Mouse (Mus musculus) right cerebral cortex, adult 18-20 months (tissue): Measurements from ENCODE around the gene Fam83b.

Experiments used
- DNase-seq: peaks from one replicate; pipeline ENCODE4 v3.0.0; 2022; ENCODE audit warnings: mixed read lengths

Fam83b gene

DNA sequence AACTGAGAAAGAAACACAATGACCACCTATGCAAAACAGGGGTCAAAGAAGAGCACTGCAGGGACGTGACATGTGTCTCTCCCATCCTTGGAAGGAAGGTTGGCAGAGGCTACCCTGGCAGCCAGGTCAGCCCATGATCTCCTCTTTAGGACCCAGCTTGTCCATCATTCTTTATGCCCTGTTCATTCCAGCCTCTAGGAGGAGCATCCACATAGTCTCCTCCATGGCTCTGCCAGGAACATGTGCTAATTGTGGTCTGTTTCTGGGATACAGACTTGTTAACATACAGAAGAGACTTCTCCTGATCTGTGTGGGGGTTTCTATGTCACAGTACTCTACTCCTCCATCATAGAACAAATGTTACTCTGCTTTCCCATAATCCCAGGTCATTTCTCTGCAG, 48.3 kb downstream of the Fam83b start:
- DNase-seq: no peak

DNA sequence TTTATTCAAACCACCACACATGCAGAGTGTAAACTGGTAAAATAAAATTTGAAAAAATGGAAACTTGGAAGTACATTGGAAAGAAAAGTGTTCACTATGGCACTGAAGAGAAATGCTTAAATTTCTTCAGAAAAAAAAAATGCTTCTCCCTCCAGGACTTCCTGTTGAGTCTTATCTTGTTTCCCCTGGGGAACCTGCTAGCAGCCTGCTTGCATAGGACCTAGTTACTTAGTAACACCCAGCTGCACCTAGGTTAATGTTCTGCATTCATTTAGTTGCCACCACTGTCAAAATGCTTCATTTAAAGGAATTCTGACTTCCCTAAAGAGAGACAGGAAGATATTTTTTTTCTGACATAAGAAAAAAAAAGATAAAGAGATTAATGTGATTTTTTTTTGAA, 61.3 kb downstream of the Fam83b start:
- DNase-seq: no peak

DNA sequence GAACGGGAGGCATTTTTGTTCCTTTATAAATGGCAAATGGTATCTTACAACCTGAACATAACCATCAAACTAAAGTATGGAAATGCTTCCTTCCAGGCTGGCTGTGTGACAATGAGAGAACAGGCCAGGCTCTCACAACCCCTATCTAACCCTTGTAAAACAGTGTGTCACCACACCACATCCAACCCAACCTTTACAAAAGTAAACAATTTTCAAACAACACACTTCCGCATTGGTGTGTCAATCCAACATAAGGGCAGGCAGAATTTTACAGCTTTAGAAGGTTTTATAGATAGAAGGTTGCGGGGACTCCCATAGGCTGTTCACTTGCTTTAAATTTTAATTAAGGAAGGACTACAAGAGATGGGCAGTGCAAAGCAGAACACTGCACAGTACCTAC, 77.2 kb downstream of the Fam83b start:
- no peak for DNase-seq

DNA sequence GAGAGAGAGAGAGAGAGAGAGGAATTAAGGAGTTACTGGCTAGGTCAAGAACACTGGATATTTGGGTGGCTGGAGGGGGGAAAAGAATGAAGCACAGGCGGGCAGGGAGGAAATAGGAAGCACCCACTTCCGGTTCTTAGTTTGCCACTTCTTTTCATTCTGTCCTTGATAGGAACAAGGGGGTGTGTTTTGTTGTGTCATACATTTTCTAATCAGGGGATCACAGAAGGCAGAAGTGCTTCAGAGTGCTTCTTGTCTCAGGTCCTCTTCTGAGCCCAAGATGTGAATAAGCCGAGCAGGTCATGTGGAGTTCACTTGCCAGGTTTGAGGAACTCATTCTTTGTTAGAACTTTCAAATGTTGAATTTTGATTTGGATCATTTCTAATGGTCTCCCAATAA, 86.8 kb downstream of the Fam83b start:
- DNase-seq: no peak

DNA sequence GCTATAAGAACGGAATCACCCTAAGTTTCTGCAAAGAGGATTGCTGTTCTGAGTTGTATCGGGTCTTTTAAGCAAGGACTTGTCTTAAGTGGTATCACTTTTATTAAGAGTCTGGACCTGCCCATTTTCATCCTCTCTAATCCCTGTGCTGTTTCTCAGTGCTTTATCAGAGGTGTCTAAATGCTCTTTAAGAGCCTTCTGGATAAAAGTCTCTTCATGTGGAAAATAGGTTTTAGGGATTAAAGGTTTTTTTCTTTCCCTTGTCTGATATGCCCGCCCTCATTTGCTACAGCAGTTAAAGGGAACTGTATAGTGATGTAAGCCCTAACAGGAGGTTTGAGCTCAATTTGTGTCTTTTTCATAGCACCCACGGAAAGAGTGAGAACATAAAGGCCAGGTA, 97.4 kb downstream of the Fam83b start:
- DNase-seq: no peak

DNA sequence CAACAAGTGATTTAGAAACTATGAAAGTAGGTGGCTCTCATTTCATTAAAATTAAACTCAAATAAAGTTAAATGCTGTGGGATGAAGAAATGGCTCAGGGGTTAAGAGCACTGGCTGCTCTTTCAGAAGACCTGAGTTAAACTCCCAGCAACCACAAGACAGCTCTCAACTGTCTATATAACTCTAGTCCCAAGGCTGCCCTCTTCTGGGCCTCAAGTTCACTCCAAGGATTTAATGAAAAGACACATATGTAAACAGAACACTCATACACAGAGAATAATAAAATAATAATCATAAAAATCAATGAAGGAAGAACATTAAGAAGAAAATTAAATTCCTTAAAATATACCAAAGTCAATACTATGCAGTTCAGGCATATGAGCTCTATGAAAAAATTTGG, 105.4 kb downstream of the Fam83b start:
- no peak for DNase-seq

DNA sequence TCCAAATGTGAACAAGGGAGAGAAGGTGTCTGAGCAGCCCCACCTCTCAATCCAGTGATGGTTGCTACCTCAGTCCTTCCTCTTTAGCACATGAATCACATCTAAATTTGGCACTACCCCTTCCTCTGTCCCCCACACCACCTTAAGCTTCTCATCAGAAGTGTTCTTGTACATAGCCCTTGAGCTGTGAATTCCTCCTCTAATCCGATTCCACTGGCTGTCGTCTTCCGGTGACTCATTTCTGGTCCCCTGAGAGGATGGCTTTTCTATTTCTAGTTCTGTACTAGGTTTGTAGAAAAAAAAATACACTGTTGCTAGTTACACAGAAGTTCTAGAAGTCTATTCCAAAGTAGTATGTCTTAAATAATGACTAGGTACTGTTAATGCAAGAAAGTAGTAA, 111.2 kb downstream of the Fam83b start:
- peak; percentile 16 for DNase-seq
